Mouse (Mus musculus): ENCODE measurements around the gene Ncdn.

Gene Ncdn

GRCm38 (mm10) chr4:126732531-126733380 is 20.5 kb downstream of the Ncdn start:
- DNase-seq (ENCODE audit: low spot score in 2 of 2), result no peak

GRCm38 (mm10) chr4:126732111-126732510 is 21.1 kb downstream of the Ncdn start:
- no peak for DNase-seq (ENCODE audit: low spot score in 2 of 2)

GRCm38 (mm10) chr4:126707439-126707826 is 45.8 kb downstream of the Ncdn start:
- DNase-seq (ENCODE audit: low spot score in 2 of 2), result no peak

GRCm38 (mm10) chr4:126706630-126707438 is 46.4 kb downstream of the Ncdn start:
- DNase-seq (ENCODE audit: low spot score in 2 of 2), result no peak

GRCm38 (mm10) chr4:126696908-126697307 is 56.3 kb downstream of the Ncdn start:
- DNase-seq (ENCODE audit: low spot score in 2 of 2), result no peak
